Mouse (Mus musculus): ENCODE measurements around the gene Bola2. TPM values are rescaled to one million over a fixed set of nuclear protein-coding genes. Genes with fewer than 3 reads are reported as not detected.

Bola2 gene
- polyA plus RNA-seq, 1 experiment from 2014 or later: 180 TPM

DNA sequence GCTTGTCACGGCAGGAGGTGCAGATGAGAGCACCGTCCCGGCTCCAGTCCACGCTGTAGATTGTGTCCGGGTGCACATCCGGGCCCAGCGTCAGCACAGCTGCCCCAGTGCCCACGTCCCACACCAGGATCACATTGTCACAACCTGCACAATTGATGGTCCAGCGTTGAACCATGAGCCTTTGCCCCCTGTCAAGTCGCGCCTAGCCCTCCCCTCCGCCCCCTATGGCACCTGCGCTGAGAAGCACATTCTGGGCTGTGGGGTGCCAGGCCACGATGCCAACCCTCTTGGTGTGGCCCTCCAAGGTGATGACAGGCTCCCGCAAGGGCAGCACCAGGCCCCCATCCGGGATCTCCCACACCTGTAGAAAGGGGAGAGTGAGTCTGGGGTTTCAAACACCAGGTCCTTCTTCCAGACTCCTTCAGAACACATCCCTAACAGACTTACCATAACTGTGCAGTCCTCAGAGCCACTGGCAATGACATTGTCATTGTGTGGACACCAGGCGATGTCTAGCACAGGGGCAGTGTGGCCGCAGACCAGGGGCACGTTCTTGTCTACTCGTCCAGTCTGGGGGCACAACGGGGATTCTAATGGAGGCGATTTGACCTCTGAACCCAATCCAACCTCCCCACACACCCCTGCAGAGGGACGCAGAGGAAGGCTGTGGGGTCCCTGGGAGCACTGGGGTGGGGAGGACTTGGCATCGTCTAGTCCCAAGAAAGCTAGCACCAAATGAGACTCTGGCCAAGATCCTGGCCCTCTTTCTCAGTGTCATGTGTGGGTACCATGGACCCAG is 6.6 kb downstream of the Bola2 start:
- H3K9ac ChIP-seq (ENCODE audit: low read length): peak overlapping the region; percentile 6; the same call in 1 of the 2 replicates
- no peak overlapping the region for H3K27ac ChIP-seq (ENCODE audit: low read depth, low read length)
- no peaks in the 10 kb centered on the region for H3K9me3 ChIP-seq (ENCODE audit: control insufficient read depth, low read length)
- ATAC-seq (ENCODE audit: low FRiP score) (peak; percentile 6; the same call in 1 of the 2 replicates), DNase-seq (ENCODE audit: low spot score, missing footprints) (no peak)
- peaks cover 11% of the 10 kb centered on the region for H3K27me3 ChIP-seq (ENCODE audit: control insufficient read depth, insufficient read depth, low read length)
- WGBS: 63% methylated on average over 23 of the region's 24 CpGs
- H3K4me3 ChIP-seq (ENCODE audit: low read depth, low read length): no peak overlapping the region
- H3K4me2 ChIP-seq: no peak overlapping the region
- no peaks in the 10 kb centered on the region for H3K36me3 ChIP-seq (ENCODE audit: control insufficient read depth, insufficient read depth, low read length)
- H3K4me1 ChIP-seq (ENCODE audit: control insufficient read depth, insufficient read depth, low read length): peaks cover 13% of the 10 kb centered on the region

DNA sequence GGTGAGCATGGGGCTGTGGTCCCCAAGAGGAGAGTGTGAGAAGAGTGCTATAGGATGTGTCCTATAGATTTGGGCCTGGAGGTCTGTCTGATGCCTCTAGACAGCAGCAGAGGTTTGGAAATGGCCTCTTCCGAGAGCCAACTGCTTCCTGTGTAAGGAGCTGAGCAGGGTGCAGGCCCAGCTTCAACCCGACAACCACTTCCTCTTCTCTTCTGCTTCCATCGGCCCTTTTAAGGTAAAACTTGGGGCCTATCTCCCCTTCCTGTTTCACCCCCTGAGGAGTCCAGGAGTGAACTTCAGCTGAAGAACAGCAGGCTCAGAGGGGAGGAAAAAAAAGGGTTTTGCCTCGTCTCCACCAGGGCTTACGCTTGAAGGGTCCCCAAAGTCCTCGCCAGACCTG is 7.2 kb downstream of the Bola2 start:
- H3K4me3 ChIP-seq (ENCODE audit: low read depth, low read length): no peak overlapping the region
- no peaks in the 10 kb centered on the region for H3K9me3 ChIP-seq (ENCODE audit: control insufficient read depth, low read length)
- H3K4me2 ChIP-seq: no peak overlapping the region
- no peak overlapping the region for H3K27ac ChIP-seq (ENCODE audit: low read depth, low read length)
- no peaks in the 10 kb centered on the region for H3K36me3 ChIP-seq (ENCODE audit: control insufficient read depth, insufficient read depth, low read length)
- H3K27me3 ChIP-seq (ENCODE audit: control insufficient read depth, insufficient read depth, low read length): peaks cover 11% of the 10 kb centered on the region
- 82% methylated on average over 6 of the region's 6 CpGs for WGBS
- 0 out of 2 replicates have a peak, but pooled peaks cover 10% of the 10 kb centered on the region for H3K4me1 ChIP-seq (ENCODE audit: control insufficient read depth, insufficient read depth, low read length)
- no peak overlapping the region for H3K9ac ChIP-seq (ENCODE audit: low read length)
- DNase-seq (ENCODE audit: low spot score, missing footprints) (no peak), ATAC-seq (ENCODE audit: low FRiP score) (no peak)

GRCm38 (mm10) chr7:126702861-126703756 is 7.9 kb downstream of the Bola2 start:
- peaks cover 11% of the 10 kb centered on the region for H3K27me3 ChIP-seq (ENCODE audit: control insufficient read depth, insufficient read depth, low read length)

DNA sequence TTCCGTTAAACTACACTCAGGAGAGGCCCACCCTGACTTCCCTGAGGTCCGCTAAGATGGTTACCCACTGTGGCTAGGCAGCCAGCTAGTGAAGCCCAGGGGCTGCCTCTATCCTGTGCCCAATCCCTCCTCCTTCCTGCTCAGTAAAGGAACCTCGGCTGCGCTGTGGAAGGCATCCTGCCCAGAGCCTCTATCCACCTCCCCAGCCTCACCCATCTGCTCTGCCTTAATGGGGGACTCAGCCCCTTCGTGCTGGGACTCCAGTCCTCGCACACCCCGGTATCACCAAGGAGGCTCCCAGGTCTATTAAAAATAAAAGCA is 8.5 kb downstream of the Bola2 start:
- ATAC-seq (ENCODE audit: low FRiP score) (no peak), DNase-seq (ENCODE audit: low spot score, missing footprints) (no peak)
- Histone ChIP-seq H3K27ac (ENCODE audit: low read depth, low read length) (no peak overlapping the region), H3K4me2 (peak overlapping the region; percentile 82), H3K4me3 (ENCODE audit: low read depth, low read length) (peak overlapping the region; percentile 49), H3K36me3 (ENCODE audit: control insufficient read depth, insufficient read depth, low read length) (no peaks in the 10 kb centered on the region), H3K27me3 (ENCODE audit: control insufficient read depth, insufficient read depth, low read length) (peaks cover 11% of the 10 kb centered on the region), H3K9me3 (ENCODE audit: control insufficient read depth, low read length) (no peaks in the 10 kb centered on the region), H3K4me1 (ENCODE audit: control insufficient read depth, insufficient read depth, low read length) (0 out of 2 replicates have a peak, but pooled peaks cover 10% of the 10 kb centered on the region), H3K9ac (ENCODE audit: low read length) (peak overlapping the region; percentile 73; the same call in 1 of the 2 replicates)
- WGBS: 21% methylated on average over 7 of the region's 7 CpGs

More at GRCm38 (mm10) chr7:126702861-126703756, 7.9 kb downstream of the Bola2 start:
- no peak overlapping the region for H3K27ac ChIP-seq (ENCODE audit: low read depth, low read length)
- no peaks in the 10 kb centered on the region for H3K36me3 ChIP-seq (ENCODE audit: control insufficient read depth, insufficient read depth, low read length)
- WGBS: 89% methylated on average over 12 of the region's 12 CpGs
- H3K4me1 ChIP-seq (ENCODE audit: control insufficient read depth, insufficient read depth, low read length): 0 out of 2 replicates have a peak, but pooled peaks cover 10% of the 10 kb centered on the region
- no peak for DNase-seq (ENCODE audit: low spot score, missing footprints)
- peak overlapping the region; percentile 73; the same call in 1 of the 2 replicates for H3K9ac ChIP-seq (ENCODE audit: low read length)
- no peaks in the 10 kb centered on the region for H3K9me3 ChIP-seq (ENCODE audit: control insufficient read depth, low read length)
- H3K4me3 ChIP-seq (ENCODE audit: low read depth, low read length): peak overlapping the region; percentile 49
- ATAC-seq (ENCODE audit: low FRiP score): no peak
- peak overlapping the region; percentile 82 for H3K4me2 ChIP-seq

- peak overlapping the region; percentile 49 for H3K4me3 ChIP-seq (ENCODE audit: low read depth, low read length)
- ATAC-seq (ENCODE audit: low FRiP score) (peak; percentile 81), DNase-seq (ENCODE audit: low spot score, missing footprints) (peak; percentile 94)
- H3K9ac ChIP-seq (ENCODE audit: low read length): peak overlapping the region; percentile 73
- 3% methylated on average over 39 of the region's 39 CpGs for WGBS
- H3K36me3 ChIP-seq (ENCODE audit: control insufficient read depth, insufficient read depth, low read length): no peaks in the 10 kb centered on the region
- H3K27ac ChIP-seq (ENCODE audit: low read depth, low read length): no peak overlapping the region
- peaks cover 11% of the 10 kb centered on the region for H3K27me3 ChIP-seq (ENCODE audit: control insufficient read depth, insufficient read depth, low read length)
- peak overlapping the region; percentile 82 for H3K4me2 ChIP-seq
- 0 out of 2 replicates have a peak, but pooled peaks cover 10% of the 10 kb centered on the region for H3K4me1 ChIP-seq (ENCODE audit: control insufficient read depth, insufficient read depth, low read length)
- no peaks in the 10 kb centered on the region for H3K9me3 ChIP-seq (ENCODE audit: control insufficient read depth, low read length)
Measured at GRCm38 (mm10) chr7:126704121-126704980, 9.2 kb downstream of the Bola2 start.

DNA sequence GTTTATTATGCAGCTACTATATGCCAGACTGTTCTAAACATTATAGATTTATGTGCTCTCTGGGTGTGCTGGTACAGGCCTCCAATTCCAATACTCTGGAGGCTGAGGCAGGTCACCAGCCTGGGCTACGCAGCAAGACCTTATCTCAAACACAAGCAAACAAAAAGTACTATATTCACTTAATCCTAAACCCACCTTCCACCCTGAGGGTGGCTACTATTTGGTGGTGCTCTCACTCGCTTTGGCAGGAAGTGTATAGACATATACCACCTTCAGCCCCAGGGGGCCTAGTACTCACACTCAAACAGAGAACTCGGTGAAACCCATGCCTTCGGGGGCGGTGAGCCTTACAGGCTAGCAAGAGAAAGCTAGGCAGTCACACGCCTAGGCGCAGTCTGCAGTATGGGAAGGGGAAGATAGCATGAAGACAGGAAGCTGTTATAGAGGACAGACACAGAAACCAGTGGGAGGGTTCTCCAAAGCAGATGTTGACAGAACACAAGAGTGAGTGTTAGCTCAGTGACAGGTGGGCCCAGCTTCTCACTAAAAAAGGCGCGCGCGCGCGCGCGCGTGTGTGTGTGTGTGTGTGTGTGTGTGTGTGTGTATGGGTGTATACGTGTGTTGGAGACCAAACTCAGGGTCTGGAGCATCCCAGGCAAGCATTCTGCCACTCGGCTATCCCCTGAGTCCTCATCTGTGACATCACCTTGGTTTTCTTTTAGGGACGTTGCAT is 12.4 kb downstream of the Bola2 start, which contains the start of gene Coro1a:
Gene Coro1a, minus strand, starts transcription at position 346 of the 733 bp plus-strand sequence.
- Histone ChIP-seq H3K27me3 (ENCODE audit: control insufficient read depth, insufficient read depth, low read length) (peaks cover 11% of the 10 kb centered on the region), H3K4me2 (no peak within 1 kb of the TSS), H3K9me3 (ENCODE audit: control insufficient read depth, low read length) (no peaks in the 10 kb centered on the region), H3K9ac (ENCODE audit: low read length) (no peak within 1 kb of the TSS), H3K36me3 (ENCODE audit: control insufficient read depth, insufficient read depth, low read length) (no peaks in the 10 kb centered on the region), H3K4me1 (ENCODE audit: control insufficient read depth, insufficient read depth, low read length) (0 out of 2 replicates have a peak, but pooled peaks cover 6% of the 10 kb centered on the region), H3K27ac (ENCODE audit: low read depth, low read length) (no peak within 1 kb of the TSS), H3K4me3 (ENCODE audit: low read depth, low read length) (no peak within 1 kb of the TSS)
- DNase-seq (ENCODE audit: low spot score, missing footprints): no peak
- 90% methylated on average over 19 of the region's 19 CpGs for WGBS
- no peak for ATAC-seq (ENCODE audit: low FRiP score)

- H3K4me3 ChIP-seq (ENCODE audit: low read depth, low read length): no peak overlapping the region
- H3K9me3 ChIP-seq (ENCODE audit: control insufficient read depth, low read length): no peaks in the 10 kb centered on the region
- no peaks in the 10 kb centered on the region for H3K36me3 ChIP-seq (ENCODE audit: control insufficient read depth, insufficient read depth, low read length)
- H3K4me2 ChIP-seq: no peak overlapping the region
- peaks cover 6% of the 10 kb centered on the region; the same call in 1 of the 2 replicates for H3K27me3 ChIP-seq (ENCODE audit: control insufficient read depth, insufficient read depth, low read length)
- ATAC-seq (ENCODE audit: low FRiP score) (no peak), DNase-seq (ENCODE audit: low spot score, missing footprints) (no peak)
- 81% methylated on average over 10 of the region's 10 CpGs for WGBS
- H3K4me1 ChIP-seq (ENCODE audit: control insufficient read depth, insufficient read depth, low read length): 0 out of 2 replicates have a peak, but pooled peaks cover 5% of the 10 kb centered on the region
- H3K9ac ChIP-seq (ENCODE audit: low read length): no peak overlapping the region
- no peak overlapping the region for H3K27ac ChIP-seq (ENCODE audit: low read depth, low read length)
Measured at GRCm38 (mm10) chr7:126708175-126708952, 13.2 kb downstream of the Bola2 start.
